ENCODE assay signal across 8 mouse cellular contexts in genomic region chr4:84883646-84884045, GRCm38 (mm10). TPM values are rescaled to one million over a fixed set of nuclear protein-coding genes. Genes with fewer than 3 reads are reported as not detected.
A peak's percentile ranks its signal among the peaks of the same experiment; 100 is the strongest.
DNase-seq lines count a peak whose midpoint lies in the region; ATAC-seq and TF ChIP-seq lines count a peak whose summit lies in the region.

No protein-coding gene starts in this region.

- in situ Hi-C loops in ES-E14 (cut with MboI; ENCODE audit: low sequenced_read_pairs in 2 of 2, unreplicated experiment in 2 of 2) = no loop called here

- peak overlapping the region; percentile 79 for H3K4me3 ChIP-seq in heart, embryonic 12.5 days
- H3K4me3 ChIP-seq in ES-E14 (ENCODE audit: insufficient read depth in 1 of 2, low read depth in 1 of 2, low read length in 2 of 2, poor library complexity in 1 of 2, severe bottlenecking in 1 of 2) = peak overlapping the region; percentile 28 to 71; a peak in 3 of 4 replicates

- H3K36me3 ChIP-seq in heart, embryonic 12.5 days = 0 out of 2 replicates have a peak, but pooled peaks cover 3% of the 10 kb centered on the region
- no peaks in the 10 kb centered on the region for H3K36me3 ChIP-seq in ES-E14 (ENCODE audit: control insufficient read depth, insufficient read depth, low read length, poor library complexity, severe bottlenecking)

- no peaks in the 10 kb centered on the region for H3K27me3 ChIP-seq in heart, embryonic 12.5 days (replicated peaks)

- 0 out of 2 replicates have a peak, but pooled peaks cover 3% of the 10 kb centered on the region for H3K9me3 ChIP-seq in heart, embryonic 12.5 days (replicated peaks)
- no peaks in the 10 kb centered on the region for H3K9me3 ChIP-seq in ES-E14 (ENCODE audit: control insufficient read depth, insufficient read depth, low read depth, low read length)

- no peak for ATAC-seq in heart, embryonic 12.5 days (ENCODE audit: insufficient number of reproducible peaks, low FRiP score)
- ATAC-seq in megakaryocyte, adult 5-6 weeks (ENCODE audit: poor library complexity, severe bottlenecking) = peak; percentile 1; the same call in 1 of the 2 replicates
- no peak; the same call in 1 of the 2 replicates for ATAC-seq in cerebellum, adult (ENCODE audit: insufficient number of reproducible peaks, low FRiP score, low TSS enrichment)

- H3K4me1 ChIP-seq in heart, embryonic 12.5 days (replicated peaks) = no peaks in the 10 kb centered on the region
- no peaks in the 10 kb centered on the region for H3K4me1 ChIP-seq in ES-E14 (ENCODE audit: control insufficient read depth in 2 of 2, insufficient read depth in 2 of 2, low read length in 2 of 2, poor library complexity in 1 of 2)

- H3K27ac ChIP-seq in heart, embryonic 12.5 days (ENCODE audit: poor library complexity, severe bottlenecking) = peak overlapping the region; percentile 78; the same call in 1 of the 2 replicates
- H3K27ac ChIP-seq in ES-E14 (ENCODE audit: insufficient read depth, low read depth, low read length, poor library complexity, severe bottlenecking) = no peak overlapping the region

- peak overlapping the region; percentile 90 for H3K9ac ChIP-seq in heart, embryonic 12.5 days
- peak overlapping the region; percentile 11; the same call in 1 of the 2 replicates for H3K9ac ChIP-seq in ES-E14 (ENCODE audit: insufficient read depth, low read depth, low read length, poor library complexity, severe bottlenecking)

- peak overlapping the region; percentile 71 for H3K4me2 ChIP-seq in heart, embryonic 12.5 days

- DNase-seq in heart, adult 11 months = no peak
- peak; percentile 2 for DNase-seq in ES-E14 (ENCODE audit: low read depth, low spot score)
- DNase-seq in gonadal fat pad, adult 2 months (ENCODE audit: low read depth) = peak; percentile 92
- DNase-seq in cerebellum, postnatal 10 days = no peak
- DNase-seq in left cerebral cortex, adult 9 months (ENCODE audit: low spot score in 2 of 2) = no peak

- WGBS in heart, embryonic 12.5 days = 68% methylated on average over 12 of the region's 12 CpGs

TF ChIP-seq in ES-E14, 5 proteins besides CTCF, POLR2A, EP300 and RAD21:
- no peak for TF ChIP-seq HCFC1 (IDR thresholded peaks at IDR 0.05; ENCODE audit: borderline replicate concordance, insufficient read depth, low read length)
- TF ChIP-seq CHD2 (IDR thresholded peaks at IDR 0.05; ENCODE audit: low read depth, low read length) = no peak
- no peak for TF ChIP-seq ZC3H11A (IDR thresholded peaks at IDR 0.05; ENCODE audit: borderline replicate concordance, low read depth, low read length)
- no peak for TF ChIP-seq ZNF384 (IDR thresholded peaks at IDR 0.05; ENCODE audit: low read depth, low read length)
- TF ChIP-seq MAFK (IDR thresholded peaks at IDR 0.05; ENCODE audit: insufficient read depth, low read depth, low read length) = no peak

RNA-seq across cellular contexts. Expression of gene Cntln, which starts 0.5 kb away (rescaled TPM):
- polyA plus RNA-seq in heart, embryonic 12.5 days (2016; fragmentation: Nextera tagmentation; extraction: Ambion mirVana) = 6.8 and 7.1 TPM in 2 replicates
- total RNA-seq in ES-E14 (2012; rRNA removed) = 0.69 and 0.80 TPM in 2 replicates
- polyA plus RNA-seq in gonadal fat pad, adult 2 months (2012; rRNA removed) = 2.5 and 2.9 TPM in 2 replicates
- total RNA-seq in megakaryocyte, adult 5-6 weeks (2015) = 13.8 and 14.8 TPM in 2 replicates
- 22.7 and 24.6 TPM in 2 replicates for total RNA-seq in megakaryocyte, adult 5-6 weeks (2017)

Comparison
In these comparisons a context has a peak if more than half of its experiments do, and no peak if none do; other contexts are left out.
1. DNase-seq: peak in ES-E14 (single experiment) and gonadal fat pad, adult 2 months (single experiment); none in heart, adult 11 months (single experiment), cerebellum, postnatal 10 days (0 of 2) and left cerebral cortex, adult 9 months (0 of 2).